Mouse (Mus musculus): ENCODE results near the gene Ltbp1.

The Ltbp1 gene

DNA sequence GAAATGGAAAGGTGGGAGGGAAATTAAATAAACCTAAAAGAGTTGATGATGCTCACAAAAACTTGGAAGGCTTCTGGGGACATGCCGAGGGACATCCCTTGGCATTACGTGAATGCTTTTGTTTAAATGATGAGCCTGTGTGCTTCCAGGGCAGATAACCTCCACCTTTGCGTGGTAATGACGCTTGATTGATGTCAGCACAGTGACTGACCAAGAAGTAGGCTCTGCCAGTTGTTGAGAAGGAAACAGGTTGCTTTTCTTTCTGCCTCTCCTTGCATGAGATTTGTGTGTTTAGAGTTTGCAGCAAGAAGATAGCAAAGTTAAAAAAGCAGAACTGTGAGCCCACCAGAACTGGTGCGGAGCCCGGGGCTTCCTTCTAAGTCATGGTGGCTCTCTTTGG lies 431.5 kb downstream of the Ltbp1 start:
- no peak for DNase-seq (ENCODE audit: inconsistent ontology term)

DNA sequence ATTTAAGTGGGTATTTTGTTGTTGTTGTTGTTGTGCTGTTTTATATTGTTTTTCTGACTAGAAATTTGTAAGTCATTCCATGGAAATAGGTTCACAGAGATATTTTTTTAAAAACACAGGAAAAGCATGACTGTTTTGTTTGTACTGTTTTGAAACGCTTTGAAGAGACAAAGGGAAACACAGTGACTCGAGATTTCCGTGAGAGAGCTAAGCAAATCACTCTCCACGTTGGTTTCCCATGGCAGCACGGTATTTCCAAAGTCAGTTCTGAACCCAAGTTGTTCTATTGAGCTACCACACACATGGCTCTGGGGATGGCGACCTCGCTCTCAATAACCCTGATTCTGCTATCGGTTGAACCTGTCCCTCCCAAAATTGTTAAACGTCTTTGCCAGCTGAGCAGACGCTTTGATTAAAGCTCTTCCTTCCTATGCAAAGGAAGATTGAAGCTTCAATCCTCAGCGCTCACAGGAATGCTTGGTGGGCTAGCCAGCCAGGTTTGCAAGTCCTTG lies 431.9 kb downstream of the Ltbp1 start:
- DNase-seq (ENCODE audit: inconsistent ontology term), result no peak

DNA sequence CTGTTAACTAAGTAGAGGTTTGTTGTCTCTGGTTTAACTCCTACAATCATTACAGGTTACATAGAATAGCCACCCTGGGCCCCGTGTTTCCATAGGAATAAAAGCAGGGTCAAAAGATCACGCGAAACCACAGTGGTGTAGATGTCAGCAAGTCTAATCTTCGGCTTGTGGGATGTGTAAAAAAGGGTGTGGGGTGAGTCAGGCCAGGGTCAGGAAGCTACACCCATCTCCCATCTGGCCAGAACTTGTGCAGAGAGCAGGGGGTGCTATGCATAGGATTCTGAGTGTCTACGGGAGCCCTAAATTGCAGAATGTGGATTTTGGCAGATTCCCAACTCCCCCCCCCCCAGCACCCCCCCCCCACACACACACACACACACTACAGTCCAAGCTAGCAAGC lies 432.8 kb downstream of the Ltbp1 start:
- no peak for DNase-seq (ENCODE audit: inconsistent ontology term)

DNA sequence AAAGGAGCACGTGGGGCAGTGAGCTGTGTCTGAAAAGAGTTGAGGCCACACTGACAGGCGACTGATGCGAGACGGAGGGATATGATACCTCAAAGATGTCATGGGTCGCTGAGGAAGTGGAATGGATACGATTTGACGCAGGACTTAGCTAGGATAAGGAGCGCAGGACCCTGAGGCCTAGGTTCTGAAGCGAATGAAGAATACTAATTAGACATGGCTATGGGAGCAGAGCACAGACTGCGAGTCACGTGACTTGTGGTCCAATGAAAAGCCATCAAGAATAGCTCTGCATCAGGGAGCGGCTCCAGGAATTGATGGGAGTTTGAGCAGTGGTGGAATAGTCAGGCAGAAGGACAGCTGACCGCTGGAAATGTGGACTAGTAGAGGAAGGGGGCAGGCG lies 433.7 kb downstream of the Ltbp1 start:
- no peak for DNase-seq (ENCODE audit: inconsistent ontology term)

DNA sequence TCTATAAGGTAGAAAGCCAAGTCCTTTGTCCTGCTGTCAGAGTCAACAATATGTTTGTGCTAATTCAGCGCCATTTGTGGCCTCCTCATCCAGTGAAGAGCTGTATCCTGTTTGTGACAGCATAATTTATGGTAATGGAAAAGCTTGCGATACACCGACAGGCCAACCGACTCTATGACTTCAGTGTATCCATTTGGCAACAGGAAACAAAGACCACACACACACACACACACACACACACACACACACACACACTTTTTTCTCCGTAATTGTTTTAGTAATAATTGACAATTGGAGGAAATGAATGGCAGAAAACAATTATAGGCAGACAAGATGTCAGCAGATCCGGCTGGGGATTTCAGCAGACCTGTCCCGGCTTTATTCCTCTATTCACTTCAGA lies 435.3 kb downstream of the Ltbp1 start:
- DNase-seq (ENCODE audit: inconsistent ontology term), result no peak

DNA sequence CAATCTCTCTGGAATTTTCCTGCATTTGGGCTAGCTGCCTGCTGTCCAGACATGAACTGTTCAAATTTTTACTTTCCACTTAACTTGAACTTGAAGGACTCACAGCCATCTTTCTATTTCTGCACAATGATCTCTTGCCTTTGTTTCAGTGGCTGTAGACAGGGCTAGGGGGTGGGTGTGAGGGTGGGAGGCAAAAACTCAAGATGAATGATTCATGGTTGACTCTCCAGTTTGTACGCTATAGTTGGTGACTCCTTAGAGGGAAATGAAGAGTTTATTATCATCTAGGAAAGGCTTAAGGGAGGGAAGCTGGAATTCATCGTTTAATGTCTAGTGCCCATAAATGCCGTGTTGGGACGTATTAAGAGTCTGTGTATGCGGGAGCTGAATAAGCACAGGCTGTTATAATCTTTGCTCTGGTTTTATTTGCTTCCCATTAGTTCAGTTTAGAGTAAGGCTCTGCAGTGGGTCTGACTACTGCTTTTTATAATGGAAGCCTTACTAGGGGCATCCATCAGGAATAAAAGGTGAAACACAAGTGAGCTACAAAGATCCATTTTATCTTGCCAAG lies 436.0 kb downstream of the Ltbp1 start:
- no peak for DNase-seq (ENCODE audit: inconsistent ontology term)

Measured in Muller cell, postnatal 12 days (primary cell).